Mouse (Mus musculus) brain, embryonic 18.5 days (tissue): Measurements from ENCODE around the gene Apold1.

Experiments used
- DNase-seq: peaks from one replicate; pipeline ENCODE4 v3.0.0-alpha.2; 2012; ENCODE audit warnings: low read depth, low spot score

The Apold1 gene

GRCm38 (mm10) chr6:135026755-135027154 is 45.2 kb downstream of the Apold1 start:
- no peak for DNase-seq

DNA sequence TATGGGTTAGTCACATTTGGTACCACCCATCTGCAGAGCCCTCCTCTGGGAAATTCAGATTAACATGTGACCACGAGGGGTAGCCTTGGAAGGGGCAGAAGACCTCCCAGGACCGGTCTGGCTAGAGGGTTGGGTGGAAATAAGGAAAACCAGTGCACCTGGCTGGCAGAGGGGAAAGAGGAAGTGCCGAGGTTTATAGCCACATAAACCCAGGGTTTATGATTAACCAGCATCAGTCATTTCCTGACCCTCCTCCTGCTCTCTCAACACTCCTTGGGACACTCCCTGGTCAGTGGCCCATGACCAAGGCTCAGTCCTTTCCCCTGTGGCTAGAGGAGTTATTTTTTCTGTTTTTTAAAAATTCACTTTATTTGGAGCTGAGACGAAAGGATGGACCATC is 47.7 kb downstream of the Apold1 start:
- DNase-seq, result no peak
